Mouse (Mus musculus): ENCODE data around the gene Slc9a3.

DNA sequence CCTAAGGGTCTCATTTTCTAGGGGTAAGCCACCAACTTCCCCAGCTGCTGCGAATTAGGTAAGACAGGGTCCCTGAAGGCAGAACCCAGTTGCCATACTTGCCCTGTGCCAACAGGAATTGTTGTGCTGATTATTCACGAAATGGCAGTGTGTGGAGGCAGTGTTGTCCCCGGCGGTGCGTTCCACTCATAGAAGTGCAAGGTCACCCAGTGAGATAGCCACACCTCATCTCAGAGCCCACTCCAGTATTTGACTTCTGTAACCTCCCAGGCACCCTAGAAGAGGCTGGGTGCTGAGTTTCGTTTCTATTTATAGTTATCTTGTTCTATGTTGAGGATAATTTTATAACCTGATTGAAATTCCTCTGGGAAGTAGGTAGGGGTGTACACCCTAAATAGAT, 22.3 kb upstream of the Slc9a3 start:
- TF ChIP-seq GATA1 (IDR thresholded peaks at IDR 0.05; ENCODE audit: borderline replicate concordance, low read length) (no peak), FLI1 (IDR thresholded peaks at IDR 0.05; ENCODE audit: low read length) (no peak)

Data from megakaryocyte, embryonic 14.5 days (primary cell).